Mouse (Mus musculus) heart, embryonic 14.5 days (tissue): ENCODE data around the gene Gm8180. TPM values are rescaled to one million over a fixed set of nuclear protein-coding genes. Genes with fewer than 3 reads are reported as not detected.
"Not testable (repeated sequence)": the region's sequence is repeated elsewhere in the genome, so short reads cannot be mapped to it uniquely, and the experiment has no call there.

ENCODE experiments used
- ATAC-seq: fragments of 200-750 bp; cut with Nextera tagmentation; 2 replicates; pipeline ENCODE4 v1.8.0; 2017; ENCODE audit warnings: low read depth, moderate TSS enrichment; ENCODE audit not compliant: insufficient number of reproducible peaks, insufficient read depth, low FRiP score
- H3K27ac ChIP-seq, 2 experiments: fragments of 200-500 bp in 1 of 2; fragments of 300-500 bp in 1 of 2; sonication (generic) in 1 of 2; replicated peaks in 1 of 2; 2 replicates each; pipeline ENCODE4 v1.5.1; 2012 to 2014; ENCODE audit warnings: low read depth in 2 of 2, low read length in 2 of 2, control low read depth in 1 of 2, mild to moderate bottlenecking in 1 of 2, mixed read lengths in 1 of 2; ENCODE audit not compliant: control insufficient read depth in 1 of 2, insufficient read depth in 1 of 2
- H3K27me3 ChIP-seq: fragments of 300-500 bp; sonication (generic); 2 replicates; pipeline ENCODE4 v1.6.1; 2014; ENCODE audit warnings: mild to moderate bottlenecking, low read length, control low read depth; ENCODE audit not compliant: control insufficient read depth, insufficient read depth
- H3K36me3 ChIP-seq: fragments of 300-500 bp; sonication (generic); 2 replicates; pipeline ENCODE4 v1.6.1; 2014; ENCODE audit warnings: mild to moderate bottlenecking, control low read depth, low read length, mixed read lengths; ENCODE audit not compliant: control insufficient read depth, insufficient read depth
- H3K4me1 ChIP-seq, 2 experiments: fragments of 200-500 bp in 1 of 2; fragments of 300-500 bp in 1 of 2; sonication (generic) in 1 of 2; 2 replicates each; pipeline ENCODE4 v1.6.1; 2012 to 2014; ENCODE audit warnings: low read length in 2 of 2, control low read depth in 1 of 2, mixed read lengths in 1 of 2; ENCODE audit not compliant: control insufficient read depth in 2 of 2, insufficient read depth in 2 of 2
- H3K4me2 ChIP-seq: fragments of 300-500 bp; sonication (generic); 2 replicates; pipeline ENCODE4 v1.6.1; 2014; ENCODE audit warnings: mild to moderate bottlenecking, low read length
- H3K4me3 ChIP-seq, 2 experiments: fragments of 200-500 bp in 1 of 2; fragments of 300-500 bp in 1 of 2; sonication (generic) in 1 of 2; 2 replicates each; pipeline ENCODE4 v1.5.1; 2012 to 2014; ENCODE audit warnings: low read length in 2 of 2, mild to moderate bottlenecking in 2 of 2, control low read depth in 1 of 2, low read depth in 1 of 2, moderate library complexity in 1 of 2; ENCODE audit not compliant: control insufficient read depth in 1 of 2, insufficient read depth in 1 of 2
- H3K9ac ChIP-seq: fragments of 300-500 bp; sonication (generic); 2 replicates; pipeline ENCODE4 v1.6.1; 2014; ENCODE audit warnings: mild to moderate bottlenecking, low read length
- H3K9me3 ChIP-seq: fragments of 300-500 bp; sonication (generic); 2 replicates; pipeline ENCODE4 v1.6.1; 2016; ENCODE audit warnings: low read length, control low read depth; ENCODE audit not compliant: control insufficient read depth
- WGBS: fragments of 180-500 bp; shearing (Covaris S2); extraction: QIAGEN DNeasy Blood & Tissue Kit; methylation state at CpG from one replicate; pipeline ENCODE4 v1.1.7; 2014; 5-methylcytosine and 5-hydroxymethylcytosine counted together
- polyA plus RNA-seq: library from polyadenylated mRNA; unstranded; fragments of >200 nt; fragmentation: Nextera tagmentation; extraction: Ambion mirVana; gene quantifications from 2 replicates; pipeline ENCODE4 v1.2.1, GENCODE M21; 2014

Gene Gm8180
- polyA plus RNA-seq = not detected in 2 replicates

DNA sequence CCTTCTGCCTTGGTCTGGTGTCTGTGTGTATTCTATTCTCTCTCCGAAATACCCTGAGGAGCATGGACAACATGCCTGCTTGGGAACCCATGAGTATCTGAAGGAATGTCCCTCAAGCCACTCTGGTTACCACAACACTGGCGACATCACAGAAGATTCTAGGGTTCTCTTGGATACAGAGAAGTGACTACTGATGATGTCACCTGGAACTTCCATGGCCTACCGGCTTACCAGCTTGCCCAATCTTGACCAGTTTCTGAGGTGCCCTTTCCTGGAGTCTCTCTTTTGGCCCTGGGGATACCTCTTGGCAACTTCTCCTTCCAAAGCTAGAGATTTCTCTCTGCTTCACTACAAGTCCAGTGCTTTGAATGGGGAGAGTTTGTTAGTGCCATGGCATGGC is at the start of gene Gm8180:
Gene Gm8180, minus strand, starts transcription at position 101 of the 400 bp plus-strand sequence.
- not testable (repeated sequence) for H3K36me3 ChIP-seq, H3K4me2 ChIP-seq, H3K4me3 ChIP-seq, ATAC-seq, H3K9me3 ChIP-seq, H3K27ac ChIP-seq, H3K9ac ChIP-seq, H3K27me3 ChIP-seq, H3K4me1 ChIP-seq
- WGBS = 68% methylated on average over 3 of the region's 3 CpGs

DNA sequence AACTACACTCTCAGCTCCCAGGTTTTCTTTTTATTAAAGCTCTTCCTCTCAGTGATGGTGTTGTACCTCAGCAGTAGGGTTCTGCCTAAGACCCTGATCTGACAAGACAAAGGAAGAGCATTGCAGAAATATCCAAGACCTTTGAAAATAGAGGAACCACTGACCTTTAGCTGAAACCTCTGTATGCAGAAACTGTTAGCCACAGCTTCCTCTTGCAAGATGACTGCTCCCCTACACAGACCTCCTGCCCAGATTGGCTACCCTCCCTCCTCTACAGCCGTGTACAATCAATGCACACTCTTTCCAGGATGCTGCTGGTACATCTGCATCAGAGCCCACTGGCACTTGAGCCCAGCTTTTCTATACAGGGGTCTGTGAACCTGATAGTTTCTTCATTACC is 45.8 kb upstream of the Gm8180 start:
- H3K4me2 ChIP-seq, H3K4me3 ChIP-seq, H3K36me3 ChIP-seq, H3K4me1 ChIP-seq, ATAC-seq, H3K9me3 ChIP-seq, H3K9ac ChIP-seq, H3K27ac ChIP-seq, H3K27me3 ChIP-seq: not testable (repeated sequence)
- 63% methylated on average over 1 of the region's 1 CpGs for WGBS

DNA sequence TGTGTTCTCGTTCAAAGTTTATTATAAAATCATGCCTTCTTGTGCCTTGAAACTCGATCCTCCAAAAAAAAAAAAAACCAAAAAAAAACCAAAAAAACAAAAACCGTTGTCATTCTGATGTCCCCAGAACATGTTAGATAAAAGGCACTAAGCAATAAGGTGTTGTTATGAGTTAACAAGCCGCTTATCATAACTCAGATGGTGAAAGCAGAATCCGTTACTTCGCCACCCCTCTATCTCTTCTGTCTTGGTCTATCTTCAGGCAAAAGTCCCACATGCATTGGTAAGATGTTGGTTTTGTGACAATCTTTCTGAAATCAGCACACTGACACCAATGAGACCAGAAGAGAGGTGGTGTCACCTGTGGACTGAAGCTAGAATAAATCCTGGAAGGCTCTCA is 39.6 kb upstream of the Gm8180 start:
- H3K4me1 ChIP-seq, H3K4me3 ChIP-seq, ATAC-seq, H3K4me2 ChIP-seq, H3K27me3 ChIP-seq, H3K9ac ChIP-seq, H3K9me3 ChIP-seq, H3K36me3 ChIP-seq, H3K27ac ChIP-seq: not testable (repeated sequence)
- WGBS = 69% methylated on average over 6 of the region's 6 CpGs

DNA sequence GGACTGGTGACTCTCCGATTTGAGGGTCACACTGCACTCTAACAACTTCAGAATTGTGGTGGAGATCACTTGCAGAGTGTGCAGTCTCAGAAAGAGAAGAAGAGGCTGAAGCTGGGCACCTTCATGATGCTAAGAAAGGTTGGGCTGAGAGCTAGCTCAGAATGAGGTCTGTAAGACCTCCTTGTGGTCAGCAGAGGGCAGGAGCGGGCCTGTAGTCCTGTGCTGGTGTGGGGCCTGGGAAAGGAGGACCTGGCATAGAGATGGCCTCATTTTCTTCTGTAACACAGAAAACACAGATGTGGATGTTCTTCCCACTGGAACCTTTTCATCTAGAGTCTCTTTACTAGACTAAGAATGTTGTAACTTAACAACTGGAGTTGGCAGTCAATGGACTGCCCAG is 37.3 kb upstream of the Gm8180 start:
- H3K4me1 ChIP-seq, ATAC-seq, H3K9ac ChIP-seq, H3K36me3 ChIP-seq, H3K4me2 ChIP-seq, H3K4me3 ChIP-seq, H3K27ac ChIP-seq, H3K27me3 ChIP-seq, H3K9me3 ChIP-seq: not testable (repeated sequence)
- WGBS = 52% methylated on average over 1 of the region's 2 CpGs

DNA sequence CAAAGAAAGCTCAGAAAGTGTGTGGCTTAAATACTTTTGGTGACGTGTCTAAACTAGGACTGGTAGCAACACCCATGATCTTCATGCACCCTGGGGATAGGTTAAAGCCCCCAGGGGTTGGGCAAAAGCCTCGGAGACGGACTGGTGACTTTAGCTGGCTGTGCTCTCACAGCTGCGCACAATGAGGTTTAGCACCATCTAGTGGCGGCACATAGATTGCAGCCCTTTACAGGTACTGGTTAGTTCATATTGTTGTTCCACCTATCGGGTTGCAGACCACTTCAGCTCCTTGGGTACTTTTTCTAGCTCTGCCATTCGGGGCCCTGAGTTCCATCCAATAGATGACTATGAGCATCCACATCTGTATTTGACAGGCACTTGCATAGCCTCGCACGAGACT is 27.9 kb upstream of the Gm8180 start:
- not testable (repeated sequence) for H3K9ac ChIP-seq, H3K27ac ChIP-seq, H3K36me3 ChIP-seq, H3K4me3 ChIP-seq, H3K9me3 ChIP-seq, ATAC-seq, H3K27me3 ChIP-seq, H3K4me2 ChIP-seq, H3K4me1 ChIP-seq
- WGBS = 62% methylated on average over 8 of the region's 9 CpGs

DNA sequence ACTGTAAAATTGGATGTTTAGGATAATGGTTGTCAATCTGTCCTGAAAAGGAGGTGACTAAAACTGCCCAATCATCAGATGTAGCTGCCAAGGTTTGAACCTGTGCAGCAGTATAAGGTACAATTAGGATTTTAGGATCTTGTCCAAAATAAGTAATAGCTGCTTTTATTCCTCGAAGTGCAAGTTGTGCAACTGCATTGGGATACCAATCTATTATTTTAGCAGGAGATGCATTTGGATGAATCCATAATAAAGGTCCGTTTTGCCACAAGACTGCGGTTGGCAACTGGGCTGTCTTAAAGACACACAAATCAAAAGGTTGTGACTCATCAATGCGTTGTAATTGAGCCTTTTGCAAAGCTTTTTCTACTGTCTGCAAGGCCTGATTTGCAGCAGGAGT is 23.6 kb upstream of the Gm8180 start:
- ATAC-seq, H3K9ac ChIP-seq, H3K36me3 ChIP-seq, H3K27me3 ChIP-seq, H3K4me3 ChIP-seq, H3K27ac ChIP-seq, H3K4me1 ChIP-seq, H3K9me3 ChIP-seq, H3K4me2 ChIP-seq: not testable (repeated sequence)
- WGBS = 74% methylated on average over 3 of the region's 4 CpGs

DNA sequence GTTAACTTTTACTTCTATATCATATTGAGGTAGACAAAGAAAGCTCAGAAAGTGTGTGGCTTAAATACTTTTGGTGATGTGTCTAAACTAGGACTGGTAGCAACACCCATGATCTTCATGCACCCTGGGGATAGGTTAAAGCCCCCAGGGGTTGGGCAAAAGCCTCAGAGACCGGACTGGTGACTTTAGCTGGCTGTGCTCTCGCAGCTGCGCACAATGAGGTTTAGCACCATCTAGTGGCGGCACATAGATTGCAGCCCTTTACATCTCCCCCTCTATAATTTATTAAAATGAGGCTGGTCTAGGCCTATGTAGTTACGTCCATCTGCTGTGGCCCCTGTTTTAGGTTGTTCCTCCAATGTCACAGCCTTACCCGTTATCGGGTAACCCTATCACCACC is 19.9 kb upstream of the Gm8180 start:
- H3K9ac ChIP-seq, H3K4me1 ChIP-seq, H3K27ac ChIP-seq, H3K4me2 ChIP-seq, ATAC-seq, H3K36me3 ChIP-seq, H3K9me3 ChIP-seq, H3K27me3 ChIP-seq, H3K4me3 ChIP-seq: not testable (repeated sequence)
- 0% methylated on average over 4 of the region's 7 CpGs for WGBS

DNA sequence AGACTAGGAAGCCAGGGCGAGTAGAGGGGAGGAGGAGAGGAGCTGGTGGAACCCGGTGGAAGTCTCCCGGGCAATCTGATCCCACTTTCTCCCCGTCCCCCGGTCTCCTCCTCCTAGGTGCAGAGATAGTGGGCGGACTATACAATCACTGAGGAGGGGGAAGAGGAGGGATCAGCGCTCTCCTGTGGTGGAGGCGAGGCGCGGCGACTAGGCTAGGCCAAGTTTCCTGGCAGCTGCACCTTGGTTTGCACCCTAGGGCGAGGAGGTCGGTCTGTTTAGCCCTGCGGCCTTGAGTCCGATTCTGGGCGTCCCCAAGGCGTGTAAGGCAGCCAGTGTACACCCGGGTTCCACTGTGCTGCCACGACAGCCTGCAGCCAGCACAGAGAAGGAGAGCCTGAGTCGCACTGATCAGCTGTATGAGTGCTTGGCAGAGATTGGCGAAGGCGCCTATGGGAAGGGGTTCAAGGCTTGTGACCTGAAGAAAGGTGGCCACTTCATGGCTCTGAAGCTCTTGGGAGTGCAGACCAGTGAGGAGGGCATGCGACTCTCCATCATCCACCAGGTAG is 12.4 kb upstream of the Gm8180 start:
- H3K27ac ChIP-seq, H3K27me3 ChIP-seq, H3K9me3 ChIP-seq, H3K4me1 ChIP-seq, ATAC-seq, H3K36me3 ChIP-seq: not testable (repeated sequence)
- Histone ChIP-seq H3K4me2 (peak overlapping the region; percentile 60), H3K9ac (peak overlapping the region; percentile 50), H3K4me3 (peak overlapping the region; percentile 7 to 21; a peak in 3 of 4 replicates)
- 9% methylated on average over 19 of the region's 23 CpGs for WGBS
